Mouse (Mus musculus) liver, embryonic 14.5 days (tissue): ENCODE results near the gene Duox2.

Experiments
- CTCF ChIP-seq: IDR thresholded peaks from 2 replicates; pipeline ENCODE4 v1.5.1; 2016; ENCODE audit warnings: antibody characterized with exemption, low read depth, control low read depth
- EP300 ChIP-seq: IDR thresholded peaks from 2 replicates; pipeline ENCODE4 v1.6.1; 2016; ENCODE audit warnings: antibody characterized with exemption, low read depth

- TF ChIP-seq CTCF, result no peak
- TF ChIP-seq EP300, result no peak
Observed at GRCm38 (mm10) chr2:122260729-122261128, 37.5 kb downstream of the Duox2 start.
